Mouse (Mus musculus) colon, adult 2 months (tissue): ENCODE measurements around the gene Tgif2lx1. TPM values are rescaled to one million over a fixed set of nuclear protein-coding genes. Genes with fewer than 3 reads are reported as not detected.

Source experiments
- polyA plus RNA-seq: library from polyadenylated mRNA; depleted of rRNA; stranded (reverse); fragments of >200 nt; gene quantifications from 2 replicates; pipeline ENCODE4 v1.2.3, GENCODE M21; 2012; rRNA removed

Tgif2lx1 gene
- not detected in 2 replicates for polyA plus RNA-seq

DNA sequence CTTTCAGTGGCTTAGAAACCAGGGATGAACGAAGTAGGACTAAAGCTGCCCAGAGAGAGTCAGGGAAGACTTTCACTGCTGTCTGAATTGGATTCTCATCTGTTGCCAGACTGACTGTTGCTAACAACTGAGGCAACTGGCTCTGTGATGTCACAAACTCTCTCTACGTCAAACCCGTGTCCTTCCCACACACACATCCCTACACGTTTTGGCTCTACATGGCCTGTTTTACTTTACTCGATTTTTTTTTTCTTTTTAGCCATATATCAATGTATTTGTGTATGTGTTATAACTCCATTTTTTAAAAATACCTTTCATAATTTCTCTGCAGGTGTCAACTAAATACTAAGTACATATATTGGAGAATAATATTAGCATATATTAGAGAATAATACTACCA, at the start of gene Tgif2lx1:
Gene Tgif2lx1 (minus strand): TSS at position 101 of the 400 bp plus-strand sequence.

Other genes with a start within 250 kb of the Tgif2lx1 start
- not detected in 2 replicates for gene Tgif2lx2, start 53.5 kb downstream of the Tgif2lx1 start, polyA plus RNA-seq